Mouse (Mus musculus): Measurements from ENCODE around the gene Sec24a. TPM values are rescaled to one million over a fixed set of nuclear protein-coding genes. Genes with fewer than 3 reads are reported as not detected.

The Sec24a gene
- polyA plus RNA-seq, 1 experiment from 2014 or later: 16.0 TPM

GRCm38 (mm10) chr11:51644217-51644616 lies 119.2 kb downstream of the Sec24a start:
- Histone ChIP-seq H3K36me3 (peaks cover 24% of the 10 kb centered on the region; the same call in 1 of the 2 replicates), H3K27me3 (replicated peaks) (0 out of 2 replicates have a peak, but pooled peaks cover 2% of the 10 kb centered on the region), H3K9ac (replicated peaks) (no peak overlapping the region), H3K4me3 (replicated peaks) (no peak overlapping the region), H3K9me3 (replicated peaks) (no peaks in the 10 kb centered on the region), H3K4me2 (no peak overlapping the region), H3K27ac (replicated peaks) (no peak overlapping the region), H3K4me1 (peaks cover 37% of the 10 kb centered on the region)
- whole genome bisulfite sequencing: 77% methylated on average over 16 of the region's 16 CpGs
- no peak for ATAC-seq (ENCODE audit: low FRiP score)

GRCm38 (mm10) chr11:51643761-51644160 lies 119.7 kb downstream of the Sec24a start:
- no peak overlapping the region for H3K9ac ChIP-seq (replicated peaks)
- ATAC-seq (ENCODE audit: low FRiP score): no peak
- H3K27ac ChIP-seq (replicated peaks): no peak overlapping the region
- 67% methylated on average over 15 of the region's 15 CpGs for WGBS
- peaks cover 24% of the 10 kb centered on the region; the same call in 1 of the 2 replicates for H3K36me3 ChIP-seq
- H3K27me3 ChIP-seq (replicated peaks): no peaks in the 10 kb centered on the region
- peaks cover 33% of the 10 kb centered on the region for H3K4me1 ChIP-seq
- no peak overlapping the region; the same call in 1 of the 2 replicates for H3K4me2 ChIP-seq
- H3K9me3 ChIP-seq (replicated peaks): no peaks in the 10 kb centered on the region
- H3K4me3 ChIP-seq (replicated peaks): no peak overlapping the region

GRCm38 (mm10) chr11:51643202-51643601 lies 120.2 kb downstream of the Sec24a start:
- peaks cover 27% of the 10 kb centered on the region for H3K4me1 ChIP-seq
- H3K27me3 ChIP-seq (replicated peaks): no peaks in the 10 kb centered on the region
- WGBS: 81% methylated on average over 9 of the region's 9 CpGs
- peaks cover 24% of the 10 kb centered on the region; the same call in 1 of the 2 replicates for H3K36me3 ChIP-seq
- no peaks in the 10 kb centered on the region for H3K9me3 ChIP-seq (replicated peaks)
- H3K27ac ChIP-seq (replicated peaks): no peak overlapping the region
- ATAC-seq (ENCODE audit: low FRiP score): no peak; the same call in 1 of the 2 replicates
- no peak overlapping the region for H3K9ac ChIP-seq (replicated peaks)
- H3K4me3 ChIP-seq (replicated peaks): no peak overlapping the region
- H3K4me2 ChIP-seq: no peak overlapping the region

Other genes starting within 250 kb of the Sec24a start
- gene Phykpl, start 178.9 kb downstream of the Sec24a start, polyA plus RNA-seq (2015; fragmentation: Nextera tagmentation; extraction: Ambion mirVana): 8.1 and 10.9 TPM in 2 replicates
- gene Hnrnpab, start 156.8 kb downstream of the Sec24a start, polyA plus RNA-seq (2015; fragmentation: Nextera tagmentation; extraction: Ambion mirVana): 241 and 285 TPM in 2 replicates
- 96.3 and 117 TPM in 2 replicates for gene Nhp2, start 143.9 kb downstream of the Sec24a start, polyA plus RNA-seq (2015; fragmentation: Nextera tagmentation; extraction: Ambion mirVana)
- 79.1 and 79.8 TPM in 2 replicates for gene Rmnd5b, start 127.7 kb downstream of the Sec24a start, polyA plus RNA-seq (2015; fragmentation: Nextera tagmentation; extraction: Ambion mirVana)
- gene N4bp3, start 112.8 kb downstream of the Sec24a start, polyA plus RNA-seq (2015; fragmentation: Nextera tagmentation; extraction: Ambion mirVana): 30.0 and 31.9 TPM in 2 replicates
- 2.0 and 2.3 TPM in 2 replicates for gene D930048N14Rik, start 112.7 kb downstream of the Sec24a start, polyA plus RNA-seq (2015; fragmentation: Nextera tagmentation; extraction: Ambion mirVana)
- 105 and 111 TPM in 2 replicates for gene 0610009B22Rik, start 74.8 kb downstream of the Sec24a start, polyA plus RNA-seq (2015; fragmentation: Nextera tagmentation; extraction: Ambion mirVana)
- 207 and 237 TPM in 2 replicates for gene Sar1b, start 53 bp upstream of the Sec24a start, polyA plus RNA-seq (2015; fragmentation: Nextera tagmentation; extraction: Ambion mirVana)
- 0.69 and 1.6 TPM in 2 replicates for gene Jade2, start 94.0 kb upstream of the Sec24a start, polyA plus RNA-seq (2015; fragmentation: Nextera tagmentation; extraction: Ambion mirVana)
- 124 and 129 TPM in 2 replicates for gene Cdkn2aipnl, start 204.0 kb upstream of the Sec24a start, polyA plus RNA-seq (2015; fragmentation: Nextera tagmentation; extraction: Ambion mirVana)
- gene Ube2b, start 237.1 kb upstream of the Sec24a start, polyA plus RNA-seq (2015; fragmentation: Nextera tagmentation; extraction: Ambion mirVana): 220 and 226 TPM in 2 replicates
- gene Cdkl3, start 240.6 kb upstream of the Sec24a start, polyA plus RNA-seq (2015; fragmentation: Nextera tagmentation; extraction: Ambion mirVana): 21.1 and 27.4 TPM in 2 replicates